Mouse (Mus musculus) liver, embryonic 13.5 days (tissue): ENCODE measurements around the gene Opa1. TPM values are rescaled to one million over a fixed set of nuclear protein-coding genes. Genes with fewer than 3 reads are reported as not detected.
A peak's percentile ranks its signal among the peaks of the same experiment; 100 is the strongest.

ENCODE experiments used
- ATAC-seq: fragments of 200-750 bp; cut with Nextera tagmentation; 2 replicates; pipeline ENCODE4 v1.8.0; 2017; ENCODE audit warnings: low read depth, mild to moderate bottlenecking, moderate number of reproducible peaks, moderate library complexity
- DNase-seq: peaks from one replicate; pipeline ENCODE4 v3.0.0; 2022
- H3K27ac ChIP-seq: fragments of 300-500 bp; sonication (generic); 2 replicates; pipeline ENCODE4 v1.5.1; 2015; ENCODE audit warnings: moderate library complexity, mild to moderate bottlenecking, inconsistent platforms
- H3K27me3 ChIP-seq: fragments of 300-500 bp; sonication (generic); 2 replicates; pipeline ENCODE4 v1.6.1; 2015; ENCODE audit warnings: mild to moderate bottlenecking, inconsistent platforms
- H3K36me3 ChIP-seq: fragments of 300-500 bp; sonication (generic); 2 replicates; pipeline ENCODE4 v1.6.1; 2015; ENCODE audit warnings: mild to moderate bottlenecking, inconsistent platforms
- H3K4me1 ChIP-seq: fragments of 300-500 bp; sonication (generic); replicated peaks from 2 replicates; pipeline ENCODE4 v1.6.1; 2015; ENCODE audit warnings: inconsistent platforms
- H3K4me2 ChIP-seq: fragments of 300-500 bp; sonication (generic); 2 replicates; pipeline ENCODE4 v1.6.1; 2015; ENCODE audit warnings: inconsistent platforms, mild to moderate bottlenecking, moderate library complexity
- H3K4me3 ChIP-seq: fragments of 300-500 bp; sonication (generic); replicated peaks from 2 replicates; pipeline ENCODE4 v1.5.1; 2015; ENCODE audit warnings: mild to moderate bottlenecking, inconsistent platforms
- H3K9ac ChIP-seq: fragments of 300-500 bp; sonication (generic); 2 replicates; pipeline ENCODE4 v1.6.1; 2015; ENCODE audit warnings: mild to moderate bottlenecking, inconsistent platforms
- H3K9me3 ChIP-seq: fragments of 300-500 bp; sonication (generic); replicated peaks from 2 replicates; pipeline ENCODE4 v1.6.1; 2016; ENCODE audit warnings: inconsistent platforms
- WGBS: fragments of 180-500 bp; shearing (Covaris S2); methylation state at CpG from one replicate; pipeline ENCODE4 v1.1.7; 2015; ENCODE audit not compliant: insufficient replicate concordance; 5-methylcytosine and 5-hydroxymethylcytosine counted together
- polyA plus RNA-seq: library from polyadenylated mRNA; unstranded; fragments of >200 nt; fragmentation: Nextera tagmentation; extraction: Ambion mirVana; gene quantifications from 2 replicates; pipeline ENCODE4 v1.2.1, GENCODE M21; 2015

The Opa1 gene
- polyA plus RNA-seq, result 22.3 and 28.9 TPM in 2 replicates

- Histone ChIP-seq H3K9me3 (no peaks in the 10 kb centered on the region), H3K27ac (peak within 1 kb of the TSS; percentile 43; the same call in 1 of the 2 replicates), H3K4me1 (peaks cover 9% of the 10 kb centered on the region), H3K9ac (peak within 1 kb of the TSS; percentile 95), H3K27me3 (no peaks in the 10 kb centered on the region), H3K4me3 (peak within 1 kb of the TSS; percentile 93), H3K36me3 (no peaks in the 10 kb centered on the region), H3K4me2 (peak within 1 kb of the TSS; percentile 79)
- peak; percentile 99 for ATAC-seq
- WGBS, result under 1% methylated on average over 39 of the region's 39 CpGs
- DNase-seq, result peak; percentile 93
These were observed at the start of gene Opa1 for GRCm38 (mm10) chr16:29579167-29579786. TSS of gene Opa1 (plus strand) at chr16:29579334.

- no peaks in the 10 kb centered on the region for H3K4me1 ChIP-seq
- H3K9ac ChIP-seq, result no peak overlapping the region
- no peak overlapping the region for H3K4me2 ChIP-seq
- no peaks in the 10 kb centered on the region for H3K36me3 ChIP-seq
- no peaks in the 10 kb centered on the region for H3K9me3 ChIP-seq
- no peak overlapping the region for H3K27ac ChIP-seq
- DNase-seq, result no peak
- 58% methylated on average over 6 of the region's 6 CpGs for WGBS
- no peak overlapping the region for H3K4me3 ChIP-seq
- ATAC-seq, result no peak
- H3K27me3 ChIP-seq, result no peaks in the 10 kb centered on the region
These were observed 45.5 kb upstream of the Opa1 start for GRCm38 (mm10) chr16:29533641-29534040.

- 74% methylated on average over 4 of the region's 4 CpGs for WGBS
- Histone ChIP-seq H3K36me3 (no peaks in the 10 kb centered on the region), H3K9me3 (no peaks in the 10 kb centered on the region), H3K27me3 (no peaks in the 10 kb centered on the region), H3K4me3 (no peak overlapping the region), H3K27ac (no peak overlapping the region), H3K4me2 (no peak overlapping the region), H3K4me1 (no peaks in the 10 kb centered on the region), H3K9ac (no peak overlapping the region)
- ATAC-seq, result no peak
- DNase-seq, result no peak
These were observed 43.3 kb upstream of the Opa1 start for GRCm38 (mm10) chr16:29535866-29536265.

- WGBS, result 66% methylated on average over 15 of the region's 15 CpGs
- no peak for DNase-seq
- no peaks in the 10 kb centered on the region for H3K4me1 ChIP-seq
- H3K27me3 ChIP-seq, result no peaks in the 10 kb centered on the region
- ATAC-seq, result no peak
- H3K4me2 ChIP-seq, result no peak overlapping the region
- H3K4me3 ChIP-seq, result no peak overlapping the region
- no peaks in the 10 kb centered on the region for H3K36me3 ChIP-seq
- no peak overlapping the region for H3K9ac ChIP-seq
- no peaks in the 10 kb centered on the region for H3K9me3 ChIP-seq
- H3K27ac ChIP-seq, result no peak overlapping the region
These were observed 42.5 kb upstream of the Opa1 start for GRCm38 (mm10) chr16:29536411-29537204.

GRCm38 (mm10) chr16:29539906-29540305 is 39.2 kb upstream of the Opa1 start:
- no peaks in the 10 kb centered on the region for H3K4me1 ChIP-seq
- no peak overlapping the region for H3K27ac ChIP-seq
- H3K27me3 ChIP-seq, result no peaks in the 10 kb centered on the region
- H3K9ac ChIP-seq, result no peak overlapping the region
- ATAC-seq (no peak), DNase-seq (no peak)
- no peaks in the 10 kb centered on the region for H3K9me3 ChIP-seq
- no peak overlapping the region for H3K4me3 ChIP-seq
- H3K36me3 ChIP-seq, result no peaks in the 10 kb centered on the region
- H3K4me2 ChIP-seq, result no peak overlapping the region

GRCm38 (mm10) chr16:29541261-29541683 is 37.9 kb upstream of the Opa1 start:
- no peak overlapping the region for H3K4me2 ChIP-seq
- H3K4me3 ChIP-seq, result no peak overlapping the region
- 63% methylated on average over 11 of the region's 11 CpGs for WGBS
- H3K27ac ChIP-seq, result no peak overlapping the region
- no peaks in the 10 kb centered on the region for H3K36me3 ChIP-seq
- no peak for ATAC-seq
- DNase-seq, result no peak
- H3K4me1 ChIP-seq, result no peaks in the 10 kb centered on the region
- no peak overlapping the region for H3K9ac ChIP-seq
- no peaks in the 10 kb centered on the region for H3K27me3 ChIP-seq
- H3K9me3 ChIP-seq, result no peaks in the 10 kb centered on the region

- Histone ChIP-seq H3K9me3 (no peaks in the 10 kb centered on the region), H3K36me3 (no peaks in the 10 kb centered on the region), H3K9ac (no peak within 1 kb of the TSS), H3K4me2 (no peak within 1 kb of the TSS), H3K4me1 (no peaks in the 10 kb centered on the region), H3K4me3 (no peak within 1 kb of the TSS), H3K27me3 (no peaks in the 10 kb centered on the region), H3K27ac (no peak within 1 kb of the TSS)
- ATAC-seq, result no peak
- no peak for DNase-seq
- 60% methylated on average over 11 of the region's 11 CpGs for WGBS
These were observed 34.3 kb upstream of the Opa1 start, which contains the start of gene Atp13a4 for GRCm38 (mm10) chr16:29544829-29545228. TSS of gene Atp13a4 (minus strand) at chr16:29544864.

GRCm38 (mm10) chr16:29559667-29560066 is 19.5 kb upstream of the Opa1 start:
- WGBS, result 71% methylated on average over 5 of the region's 5 CpGs

GRCm38 (mm10) chr16:29560454-29560853 is 18.7 kb upstream of the Opa1 start:
- no peak overlapping the region for H3K4me2 ChIP-seq
- H3K4me3 ChIP-seq, result no peak overlapping the region
- no peaks in the 10 kb centered on the region for H3K9me3 ChIP-seq
- no peak overlapping the region for H3K9ac ChIP-seq
- no peak overlapping the region for H3K27ac ChIP-seq
- 30% methylated on average over 10 of the region's 10 CpGs for WGBS
- H3K27me3 ChIP-seq, result no peaks in the 10 kb centered on the region
- no peaks in the 10 kb centered on the region for H3K4me1 ChIP-seq
- ATAC-seq (no peak), DNase-seq (no peak)
- H3K36me3 ChIP-seq, result no peaks in the 10 kb centered on the region

More at GRCm38 (mm10) chr16:29559667-29560066, 19.5 kb upstream of the Opa1 start:
- Histone ChIP-seq H3K4me3 (no peak overlapping the region), H3K36me3 (no peaks in the 10 kb centered on the region), H3K9ac (no peak overlapping the region), H3K9me3 (no peaks in the 10 kb centered on the region), H3K4me2 (no peak overlapping the region), H3K27me3 (no peaks in the 10 kb centered on the region), H3K4me1 (no peaks in the 10 kb centered on the region), H3K27ac (no peak overlapping the region)
- DNase-seq (no peak), ATAC-seq (no peak)

GRCm38 (mm10) chr16:29560869-29561268 is 18.3 kb upstream of the Opa1 start:
- H3K36me3 ChIP-seq, result no peaks in the 10 kb centered on the region
- DNase-seq, result no peak
- no peak for ATAC-seq
- WGBS, result 4% methylated on average over 7 of the region's 7 CpGs
- H3K4me1 ChIP-seq, result no peaks in the 10 kb centered on the region
- no peak overlapping the region for H3K4me3 ChIP-seq
- H3K9ac ChIP-seq, result no peak overlapping the region
- H3K27me3 ChIP-seq, result no peaks in the 10 kb centered on the region
- no peak overlapping the region for H3K27ac ChIP-seq
- no peaks in the 10 kb centered on the region for H3K9me3 ChIP-seq
- no peak overlapping the region for H3K4me2 ChIP-seq

- Histone ChIP-seq H3K9ac (no peak overlapping the region), H3K27me3 (0 out of 2 replicates have a peak, but pooled peaks cover 3% of the 10 kb centered on the region), H3K9me3 (no peaks in the 10 kb centered on the region), H3K4me2 (no peak overlapping the region), H3K4me1 (0 out of 2 replicates have a peak, but pooled peaks cover 2% of the 10 kb centered on the region), H3K36me3 (no peaks in the 10 kb centered on the region), H3K4me3 (no peak overlapping the region), H3K27ac (no peak overlapping the region)
- DNase-seq, result no peak
- WGBS, result 7% methylated on average over 4 of the region's 4 CpGs
- ATAC-seq, result no peak
These were observed 5.1 kb upstream of the Opa1 start for GRCm38 (mm10) chr16:29574013-29574412.
